Mouse (Mus musculus): ENCODE data around the gene Sp1. TPM values are rescaled to one million over a fixed set of nuclear protein-coding genes. Genes with fewer than 3 reads are reported as not detected.

Sp1 gene
- polyA plus RNA-seq, 1 experiment from 2014 or later: 5.6 TPM

DNA sequence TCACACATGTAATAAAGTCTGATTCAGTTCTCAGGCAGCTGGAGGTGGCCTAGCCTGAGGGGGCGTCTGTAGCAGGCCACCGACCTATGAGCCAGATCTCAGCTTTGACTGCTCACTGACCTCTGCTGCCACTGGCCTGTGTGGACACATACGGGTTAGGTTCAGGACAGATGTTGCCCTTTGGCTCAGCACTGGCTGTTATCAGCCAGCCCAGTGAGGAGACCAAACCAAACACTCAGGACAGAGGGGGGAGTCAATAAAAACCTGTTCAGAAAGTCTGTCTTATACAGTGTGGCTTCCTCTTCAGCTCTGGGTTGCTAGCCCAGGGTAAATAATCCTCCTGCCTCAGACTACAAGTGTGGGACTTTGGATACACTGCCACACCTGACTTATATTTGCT is 10.9 kb upstream of the Sp1 start:
- H3K9ac ChIP-seq (ENCODE audit: low read depth, low read length): no peak overlapping the region
- H3K27ac ChIP-seq (ENCODE audit: low read depth, low read length): peak overlapping the region; percentile 76
- 0 out of 2 replicates have a peak overlapping the region, but pooled peaks have one; percentile 9 for H3K4me2 ChIP-seq (replicated peaks; ENCODE audit: low read depth)
- 16% methylated on average over 3 of the region's 3 CpGs for WGBS
- H3K4me3 ChIP-seq (ENCODE audit: low read depth, low read length): no peak overlapping the region
- H3K36me3 ChIP-seq (ENCODE audit: control insufficient read depth, insufficient read depth): no peaks in the 10 kb centered on the region
- peak; percentile 64 for ATAC-seq
- no peak for TF ChIP-seq CTCF (IDR thresholded peaks at IDR 0.05; ENCODE audit: low read depth)
- H3K4me1 ChIP-seq (replicated peaks; ENCODE audit: control insufficient read depth, insufficient read depth, low read length): peaks cover 21% of the 10 kb centered on the region
- no peaks in the 10 kb centered on the region for H3K9me3 ChIP-seq (ENCODE audit: control insufficient read depth)
- H3K27me3 ChIP-seq (replicated peaks; ENCODE audit: control insufficient read depth, insufficient read depth, low read length): no peaks in the 10 kb centered on the region

DNA sequence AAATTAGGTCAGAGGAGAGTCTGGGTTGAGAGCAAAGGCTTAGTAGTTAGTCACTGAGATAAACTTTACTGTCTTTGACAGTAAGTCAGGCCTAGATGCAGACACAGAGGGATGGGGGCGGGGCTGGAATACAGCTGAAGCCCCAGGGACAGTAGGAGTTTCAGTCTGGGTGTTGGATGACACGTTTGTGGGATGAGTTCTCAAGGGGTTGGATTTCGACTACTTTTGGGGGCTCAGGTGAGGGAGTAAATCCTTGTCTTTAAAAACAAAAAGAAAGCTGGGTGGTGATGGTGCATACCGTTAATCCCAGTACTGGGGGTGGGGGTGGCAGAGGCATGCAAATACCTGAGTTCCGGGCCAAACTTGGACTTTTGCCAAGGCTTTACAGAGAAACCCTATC is 7.3 kb upstream of the Sp1 start:
- peak overlapping the region; percentile 44 for H3K4me3 ChIP-seq (ENCODE audit: low read depth, low read length)
- H3K4me1 ChIP-seq (replicated peaks; ENCODE audit: control insufficient read depth, insufficient read depth, low read length): peaks cover 17% of the 10 kb centered on the region
- H3K27me3 ChIP-seq (replicated peaks; ENCODE audit: control insufficient read depth, insufficient read depth, low read length): no peaks in the 10 kb centered on the region
- no peak for TF ChIP-seq CTCF (IDR thresholded peaks at IDR 0.05; ENCODE audit: low read depth)
- no peaks in the 10 kb centered on the region for H3K9me3 ChIP-seq (ENCODE audit: control insufficient read depth)
- peak overlapping the region; percentile 95; the same call in 1 of the 2 replicates for H3K27ac ChIP-seq (ENCODE audit: low read depth, low read length)
- H3K4me2 ChIP-seq (replicated peaks; ENCODE audit: low read depth): peak overlapping the region; percentile 74
- 31% methylated on average over 5 of the region's 5 CpGs for WGBS
- no peaks in the 10 kb centered on the region for H3K36me3 ChIP-seq (ENCODE audit: control insufficient read depth, insufficient read depth)
- H3K9ac ChIP-seq (ENCODE audit: low read depth, low read length): no peak overlapping the region
- no peak for ATAC-seq

DNA sequence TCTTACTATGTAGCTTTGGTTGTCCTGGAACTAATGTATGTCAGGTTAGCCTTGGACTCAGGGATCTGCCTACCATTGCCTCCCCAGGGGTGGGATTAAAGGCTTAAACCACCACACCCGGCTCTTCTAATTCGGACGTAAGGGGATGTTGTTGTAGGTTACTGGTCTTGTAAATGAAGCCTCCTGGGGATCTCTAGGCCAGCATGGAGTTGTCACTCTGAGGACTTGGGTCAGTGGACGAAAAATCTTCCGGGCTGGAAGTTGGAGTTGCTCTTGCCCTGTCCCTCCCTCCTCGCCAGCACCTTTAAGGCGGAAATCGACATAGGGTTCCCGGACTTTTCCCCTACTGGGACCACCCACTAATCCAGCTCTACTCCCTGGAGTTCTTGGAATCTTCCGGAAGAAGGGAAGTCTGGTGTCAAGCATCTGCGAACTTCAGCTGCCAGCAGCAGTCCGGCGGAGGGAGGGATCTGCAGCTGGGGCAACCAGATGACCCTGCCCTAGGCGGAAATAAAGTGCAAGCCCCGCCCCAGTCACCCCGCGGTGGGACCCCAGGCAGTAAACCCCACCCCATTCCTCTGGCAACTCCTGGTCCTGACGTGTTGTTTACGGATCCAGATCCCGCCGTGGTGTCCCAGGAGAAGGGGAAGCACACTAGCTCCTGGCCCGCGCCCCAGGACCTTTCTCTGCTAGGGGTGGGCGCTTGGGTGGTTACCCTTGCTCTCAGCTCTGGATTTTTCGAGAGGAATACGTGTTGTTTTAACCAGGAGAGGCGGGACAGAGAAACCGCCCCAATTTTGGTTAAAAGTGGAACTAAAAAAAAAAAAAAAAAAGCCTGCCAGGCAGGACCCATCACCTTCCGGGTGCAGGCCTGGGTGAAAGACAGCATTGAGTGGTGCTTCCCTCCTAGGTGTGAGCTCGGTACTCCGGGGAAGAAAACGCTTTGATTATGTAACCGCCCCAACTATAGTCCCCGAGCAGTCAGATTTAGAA is 6.4 kb upstream of the Sp1 start:
- peak overlapping the region; percentile 44 for H3K4me3 ChIP-seq (ENCODE audit: low read depth, low read length)
- no peak for TF ChIP-seq CTCF (IDR thresholded peaks at IDR 0.05; ENCODE audit: low read depth)
- H3K27me3 ChIP-seq (replicated peaks; ENCODE audit: control insufficient read depth, insufficient read depth, low read length): no peaks in the 10 kb centered on the region
- peak overlapping the region; percentile 95 for H3K27ac ChIP-seq (ENCODE audit: low read depth, low read length)
- H3K9me3 ChIP-seq (ENCODE audit: control insufficient read depth): no peaks in the 10 kb centered on the region
- peak overlapping the region; percentile 71 for H3K9ac ChIP-seq (ENCODE audit: low read depth, low read length)
- ATAC-seq: peak; percentile 82
- H3K4me1 ChIP-seq (replicated peaks; ENCODE audit: control insufficient read depth, insufficient read depth, low read length): peaks cover 14% of the 10 kb centered on the region
- WGBS: 1% methylated on average over 34 of the region's 34 CpGs
- no peaks in the 10 kb centered on the region for H3K36me3 ChIP-seq (ENCODE audit: control insufficient read depth, insufficient read depth)
- peak overlapping the region; percentile 74 for H3K4me2 ChIP-seq (replicated peaks; ENCODE audit: low read depth)

DNA sequence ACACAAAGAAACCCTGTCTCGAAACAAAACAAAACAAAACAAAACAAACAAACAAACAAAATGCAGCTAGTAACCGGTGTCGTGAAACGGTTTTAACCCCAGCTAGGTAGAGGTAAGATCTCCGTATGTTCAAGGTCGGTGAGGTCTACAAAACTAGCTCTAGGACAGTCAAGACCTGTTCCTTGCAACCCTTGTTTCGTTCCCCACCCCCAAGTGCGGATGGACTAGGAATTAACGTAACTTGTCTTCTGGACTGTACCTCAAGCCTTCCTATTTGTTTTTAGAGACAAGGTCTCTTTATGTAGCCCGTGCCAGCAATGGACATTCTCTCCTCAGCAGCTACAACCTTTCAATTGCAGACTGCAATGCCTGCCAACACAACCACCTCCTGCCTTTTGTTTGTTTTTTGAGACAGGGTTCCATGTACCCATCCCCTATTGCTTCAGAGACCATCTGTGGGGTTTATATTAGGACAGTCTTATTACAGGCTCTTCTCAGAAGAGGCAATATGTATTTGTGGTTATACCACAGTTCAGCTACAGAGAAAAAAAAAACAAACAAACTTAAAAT is 5.4 kb upstream of the Sp1 start:
- peak overlapping the region; percentile 95; the same call in 1 of the 2 replicates for H3K27ac ChIP-seq (ENCODE audit: low read depth, low read length)
- no peaks in the 10 kb centered on the region for H3K36me3 ChIP-seq (ENCODE audit: control insufficient read depth, insufficient read depth)
- H3K4me1 ChIP-seq (replicated peaks; ENCODE audit: control insufficient read depth, insufficient read depth, low read length): peaks cover 14% of the 10 kb centered on the region
- peak overlapping the region; percentile 74 for H3K4me2 ChIP-seq (replicated peaks; ENCODE audit: low read depth)
- no peak for ATAC-seq
- no peak overlapping the region for H3K9ac ChIP-seq (ENCODE audit: low read depth, low read length)
- 83% methylated on average over 10 of the region's 10 CpGs for WGBS
- TF ChIP-seq CTCF (IDR thresholded peaks at IDR 0.05; ENCODE audit: low read depth): no peak
- no peak overlapping the region; the same call in 1 of the 2 replicates for H3K4me3 ChIP-seq (ENCODE audit: low read depth, low read length)
- no peaks in the 10 kb centered on the region for H3K9me3 ChIP-seq (ENCODE audit: control insufficient read depth)
- H3K27me3 ChIP-seq (replicated peaks; ENCODE audit: control insufficient read depth, insufficient read depth, low read length): no peaks in the 10 kb centered on the region

DNA sequence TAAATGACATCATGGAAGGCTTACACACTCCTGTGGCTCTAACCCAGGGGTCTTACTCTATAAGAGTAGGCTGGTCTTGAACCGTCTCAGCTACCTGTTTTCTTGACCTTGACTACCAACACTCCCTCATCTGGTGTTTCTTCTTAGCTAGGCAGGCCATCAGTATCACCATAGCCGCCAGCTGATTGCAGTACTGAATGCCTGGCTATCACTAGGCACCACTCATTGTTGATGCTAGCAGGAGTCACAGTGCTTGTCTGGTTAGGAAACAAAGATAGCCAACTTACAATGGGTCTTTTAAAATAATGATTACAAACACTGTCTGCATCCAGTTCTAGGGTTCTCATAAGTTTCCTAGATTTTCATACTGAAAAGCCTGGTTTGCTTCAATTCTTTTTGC is 4.7 kb upstream of the Sp1 start:
- no peaks in the 10 kb centered on the region for H3K27me3 ChIP-seq (replicated peaks; ENCODE audit: control insufficient read depth, insufficient read depth, low read length)

DNA sequence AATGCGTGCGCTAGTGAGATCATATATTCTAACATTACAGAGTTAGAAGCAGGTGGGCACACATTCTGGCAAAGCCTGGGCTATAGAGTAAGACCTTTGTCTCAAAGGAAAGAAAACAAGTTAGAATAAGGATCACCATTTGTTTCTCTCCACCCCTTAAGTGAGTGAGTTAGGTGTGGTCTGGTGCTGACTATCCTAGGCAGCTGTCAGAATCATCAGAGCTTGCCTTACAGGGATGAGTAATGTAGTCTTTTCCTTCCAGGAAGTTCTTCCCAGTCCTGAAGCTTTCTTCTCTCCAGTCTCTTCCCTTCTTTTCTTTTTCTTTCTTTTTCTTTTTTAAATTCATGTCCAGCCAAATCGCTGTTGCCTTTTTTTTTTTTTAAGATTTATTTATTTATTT is 3.7 kb upstream of the Sp1 start:
- H3K27ac ChIP-seq (ENCODE audit: low read depth, low read length): no peak overlapping the region

More for the DNA sequence above, 4.7 kb upstream of the Sp1 start:
- H3K9me3 ChIP-seq (ENCODE audit: control insufficient read depth): no peaks in the 10 kb centered on the region
- no peak for ATAC-seq
- 92% methylated on average over 2 of the region's 2 CpGs for WGBS
- H3K4me1 ChIP-seq (replicated peaks; ENCODE audit: control insufficient read depth, insufficient read depth, low read length): peaks cover 12% of the 10 kb centered on the region
- no peak overlapping the region for H3K4me2 ChIP-seq (replicated peaks; ENCODE audit: low read depth)
- no peaks in the 10 kb centered on the region; the same call in 1 of the 2 replicates for H3K36me3 ChIP-seq (ENCODE audit: control insufficient read depth, insufficient read depth)
- H3K4me3 ChIP-seq (ENCODE audit: low read depth, low read length): no peak overlapping the region
- H3K27ac ChIP-seq (ENCODE audit: low read depth, low read length): no peak overlapping the region
- H3K9ac ChIP-seq (ENCODE audit: low read depth, low read length): no peak overlapping the region
- TF ChIP-seq CTCF (IDR thresholded peaks at IDR 0.05; ENCODE audit: low read depth): no peak

More for the DNA sequence above, 3.7 kb upstream of the Sp1 start:
- no peak for TF ChIP-seq CTCF (IDR thresholded peaks at IDR 0.05; ENCODE audit: low read depth)
- H3K36me3 ChIP-seq (ENCODE audit: control insufficient read depth, insufficient read depth): no peaks in the 10 kb centered on the region; the same call in 1 of the 2 replicates
- H3K4me3 ChIP-seq (ENCODE audit: low read depth, low read length): no peak overlapping the region
- ATAC-seq: no peak
- H3K9ac ChIP-seq (ENCODE audit: low read depth, low read length): no peak overlapping the region
- no peaks in the 10 kb centered on the region for H3K9me3 ChIP-seq (ENCODE audit: control insufficient read depth)
- H3K4me1 ChIP-seq (replicated peaks; ENCODE audit: control insufficient read depth, insufficient read depth, low read length): peaks cover 12% of the 10 kb centered on the region
- WGBS: 91% methylated on average over 3 of the region's 3 CpGs
- H3K4me2 ChIP-seq (replicated peaks; ENCODE audit: low read depth): no peak overlapping the region
- H3K27me3 ChIP-seq (replicated peaks; ENCODE audit: control insufficient read depth, insufficient read depth, low read length): no peaks in the 10 kb centered on the region
